Mouse (Mus musculus): ENCODE results near the gene Cdc25a.

Gene Cdc25a

GRCm38 (mm10) chr9:109932756-109933375 lies 57.5 kb downstream of the Cdc25a start:
- peak; percentile 55 for DNase-seq (ENCODE audit: low spot score)

- DNase-seq (ENCODE audit: low spot score), result no peak
Observed at GRCm38 (mm10) chr9:109939401-109939800, 64.0 kb downstream of the Cdc25a start.

- no peak for DNase-seq (ENCODE audit: low spot score)
Observed at GRCm38 (mm10) chr9:109942796-109943195, 67.4 kb downstream of the Cdc25a start.

Data from retina, embryonic 14.5 days (tissue).